In genomic region chr13:83525716-83526005, GRCm38 (mm10) we compare ENCODE assay signal across 8 mouse cellular contexts. TPM values are rescaled to one million over a fixed set of nuclear protein-coding genes. Genes with fewer than 3 reads are reported as not detected.
DNase-seq lines count a peak whose midpoint lies in the region; ATAC-seq and TF ChIP-seq lines count a peak whose summit lies in the region.

No protein-coding gene starts in this region.

- no peaks in the 10 kb centered on the region for H3K36me3 ChIP-seq in limb, embryonic 10.5 days
- no peaks in the 10 kb centered on the region for H3K36me3 ChIP-seq in neural tube, embryonic 12.5 days

- H3K27ac ChIP-seq in left cerebral cortex, adult 2 months: peak overlapping the region; percentile 97
- no peak overlapping the region for H3K27ac ChIP-seq in limb, embryonic 10.5 days
- H3K27ac ChIP-seq in neural tube, embryonic 12.5 days: no peak overlapping the region

- 0 out of 2 replicates have a peak, but pooled peaks have one; percentile 30 for ATAC-seq in erythroid progenitor cell, adult 5-6 weeks (replicated peaks; ENCODE audit: low FRiP score, poor library complexity, severe bottlenecking)
- no peak for ATAC-seq in neural tube, embryonic 12.5 days (ENCODE audit: low FRiP score, low read depth)
- no peak for ATAC-seq in cerebellum, adult (ENCODE audit: insufficient number of reproducible peaks, low FRiP score, low TSS enrichment)

- DNase-seq in left cerebral cortex, adult 2 months (ENCODE audit: extremely low spot score in 1 of 2, low spot score in 2 of 2): no peak
- no peak for DNase-seq in left cerebral cortex, adult 8-10 months (ENCODE audit: low spot score in 2 of 2)
- no peak for DNase-seq in limb, embryonic 10.5 days (ENCODE audit: low spot score)
- DNase-seq in urinary bladder, postnatal 4 days (ENCODE audit: low spot score in 2 of 2): no peak
- no peak for DNase-seq in B cell, adult 2 months

- H3K27me3 ChIP-seq in limb, embryonic 10.5 days (ENCODE audit: low read depth, poor library complexity, severe bottlenecking): peaks cover 15% of the 10 kb centered on the region; the same call in 1 of the 2 replicates
- H3K27me3 ChIP-seq in neural tube, embryonic 12.5 days (replicated peaks): no peaks in the 10 kb centered on the region

- peak overlapping the region; percentile 85 for H3K4me2 ChIP-seq in neural tube, embryonic 12.5 days (replicated peaks)

- WGBS in limb, embryonic 10.5 days: 81% methylated on average over 2 of the region's 2 CpGs
- WGBS in neural tube, embryonic 12.5 days: 67% methylated on average over 2 of the region's 2 CpGs

- intact Hi-C loops in left cerebral cortex, adult 2 months (cut with DNase I): loop anchor here (2.0 to 10.0 kb wide), 5 partner anchors 47 to 1581 kb away; no protein-coding TSS in a partner anchor

- H3K4me3 ChIP-seq in left cerebral cortex, adult 2 months: peak overlapping the region; percentile 65
- peak overlapping the region; percentile 58 for H3K4me3 ChIP-seq in limb, embryonic 10.5 days
- H3K4me3 ChIP-seq in neural tube, embryonic 12.5 days: no peak overlapping the region

- H3K9me3 ChIP-seq in limb, embryonic 10.5 days (replicated peaks): no peaks in the 10 kb centered on the region
- no peaks in the 10 kb centered on the region for H3K9me3 ChIP-seq in neural tube, embryonic 12.5 days

- H3K9ac ChIP-seq in neural tube, embryonic 12.5 days: no peak overlapping the region

- H3K4me1 ChIP-seq in limb, embryonic 10.5 days: no peaks in the 10 kb centered on the region
- no peaks in the 10 kb centered on the region for H3K4me1 ChIP-seq in neural tube, embryonic 12.5 days

- no peak for TF ChIP-seq CTCF in left cerebral cortex, adult 2 months (IDR thresholded peaks at IDR 0.05)

RNA-seq across cellular contexts. Expression of gene Mef2c, which starts 21.8 kb away (rescaled TPM):
- 100 to 1,000 TPM; 545 to 647 TPM for total RNA-seq in left cerebral cortex, adult 2 months (2021)
- 100 to 1,000 TPM; 548 to 660 (median 570) TPM for total RNA-seq in left cerebral cortex, adult 8-10 months (2022)
- 14.7 and 15.1 TPM in 2 replicates for total RNA-seq in erythroid progenitor cell, adult 5-6 weeks (2015; ENCODE audit: low replicate concordance)
- total RNA-seq in erythroid progenitor cell, adult 5-6 weeks (2017; ENCODE audit: low replicate concordance): 5.9 and 9.8 TPM in 2 replicates
- 13.2 and 17.5 TPM in 2 replicates for polyA plus RNA-seq in limb, embryonic 10.5 days (2016; fragmentation: Nextera tagmentation; extraction: Ambion mirVana)
- polyA plus RNA-seq in neural tube, embryonic 12.5 days (2016; fragmentation: Nextera tagmentation; extraction: Ambion mirVana): 32.8 and 36.4 TPM in 2 replicates

Comparison
In these comparisons a context has a peak if more than half of its experiments do, and no peak if none do; other contexts are left out.
1. RNA of gene Mef2c, which starts 21.8 kb away (total RNA-seq): 545 to 647 TPM in left cerebral cortex, adult 2 months and 548 to 660 TPM in left cerebral cortex, adult 8-10 months; 5.9 to 15.1 TPM in erythroid progenitor cell, adult 5-6 weeks; every median in the first group is over 10 times any median in the second.